Mouse (Mus musculus) neutrophil, adult 5-6 weeks (primary cell): Measurements from ENCODE around the gene Ccdc51. TPM values are rescaled to one million over a fixed set of nuclear protein-coding genes. Genes with fewer than 3 reads are reported as not detected.

Source experiments
- ATAC-seq: fragments of 151-379, 151-347 bp; 2 replicates; pipeline ENCODE4 v1.8.0; 2017; ENCODE audit warnings: mild to moderate bottlenecking, moderate TSS enrichment; ENCODE audit not compliant: insufficient number of reproducible peaks, poor library complexity, low FRiP score, severe bottlenecking; ENCODE audit errors: extremely low read depth
- total RNA-seq: library from RNA; stranded (forward); fragments of 200-1000 nt; gene quantifications from 2 replicates; pipeline ENCODE4 v1.2.3, GENCODE M21; 2017

Ccdc51 gene
- 5.8 and 5.9 TPM in 2 replicates for total RNA-seq

- peak; percentile 97 for ATAC-seq
These were observed at the start of gene Ccdc51, which contains the start of gene Tma7 for GRCm38 (mm10) chr9:109082124-109082800. Gene Ccdc51, plus strand, starts transcription at chr9:109082493. Gene Tma7, minus strand, starts transcription at chr9:109082587.

GRCm38 (mm10) chr9:109038086-109038895, 44.0 kb upstream of the Ccdc51 start, which contains the start of gene Shisa5:
Gene Shisa5, plus strand, starts transcription at chr9:109038565.
- ATAC-seq, result peak; percentile 77

GRCm38 (mm10) chr9:109038901-109039364, 43.4 kb upstream of the Ccdc51 start:
- peak; percentile 37; the same call in 1 of the 2 replicates for ATAC-seq

- no peak for ATAC-seq
These were observed 42.6 kb upstream of the Ccdc51 start for GRCm38 (mm10) chr9:109039681-109040080.

GRCm38 (mm10) chr9:109040216-109040615, 42.1 kb upstream of the Ccdc51 start:
- no peak for ATAC-seq

DNA sequence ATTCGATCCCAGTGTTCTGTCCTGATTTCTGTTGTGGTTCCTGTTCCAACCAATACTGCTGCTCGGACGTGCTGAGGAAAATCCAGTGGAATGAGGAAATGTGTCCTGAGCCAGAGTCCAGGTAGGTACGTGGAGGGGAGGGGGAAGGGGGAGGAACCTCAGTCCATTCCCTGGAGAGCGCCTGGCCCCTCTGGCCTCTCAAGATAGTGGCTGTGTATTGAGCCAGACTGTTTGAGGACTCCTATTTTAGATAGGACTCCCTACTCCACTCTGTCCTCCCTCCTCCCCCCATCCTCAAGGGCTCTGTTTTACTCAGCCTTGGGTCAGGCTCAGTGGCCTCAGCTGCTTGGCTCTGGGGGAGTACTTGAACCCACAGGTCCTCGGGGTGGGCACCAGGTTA, 41.4 kb upstream of the Ccdc51 start:
- no peak for ATAC-seq

DNA sequence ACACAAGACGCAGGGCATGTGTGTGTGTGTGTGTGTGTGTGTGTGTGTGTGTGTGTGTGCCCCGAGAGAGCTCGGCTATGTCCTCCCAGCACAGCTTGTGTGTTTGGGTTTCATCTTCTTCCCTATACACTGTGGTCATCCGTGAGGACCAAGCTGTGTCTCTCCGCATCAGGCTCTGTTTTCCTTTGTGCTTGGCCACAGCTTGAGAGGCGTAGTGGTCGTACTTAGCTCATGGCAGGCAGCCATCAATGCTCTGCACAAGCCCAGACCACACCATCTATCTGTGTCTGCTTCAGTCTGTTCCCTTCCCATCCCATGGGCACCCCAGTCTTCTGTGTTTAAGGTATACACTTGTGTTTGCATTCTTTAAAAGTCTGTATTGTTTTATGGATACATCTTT, 40.9 kb upstream of the Ccdc51 start:
- ATAC-seq, result no peak

DNA sequence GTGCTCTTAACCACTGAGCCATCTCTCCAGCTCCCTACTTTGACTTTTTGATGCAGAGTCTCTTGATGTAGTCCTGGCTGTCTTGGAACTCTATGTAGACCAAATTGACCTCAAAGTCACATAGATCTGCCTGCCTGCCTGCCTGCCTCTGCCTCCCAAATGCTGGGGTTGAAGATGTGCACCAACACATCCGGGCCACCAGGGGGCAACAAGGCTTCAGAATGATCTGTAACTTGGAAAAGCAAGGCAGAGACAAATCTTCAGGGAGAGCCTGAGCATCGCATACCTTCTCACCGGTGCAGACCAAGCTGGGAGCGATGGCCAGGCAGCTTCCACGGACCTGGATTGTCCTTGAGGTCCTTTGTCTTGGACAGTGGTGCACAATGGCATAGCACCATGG, 36.0 kb upstream of the Ccdc51 start:
- ATAC-seq, result peak; percentile 75

DNA sequence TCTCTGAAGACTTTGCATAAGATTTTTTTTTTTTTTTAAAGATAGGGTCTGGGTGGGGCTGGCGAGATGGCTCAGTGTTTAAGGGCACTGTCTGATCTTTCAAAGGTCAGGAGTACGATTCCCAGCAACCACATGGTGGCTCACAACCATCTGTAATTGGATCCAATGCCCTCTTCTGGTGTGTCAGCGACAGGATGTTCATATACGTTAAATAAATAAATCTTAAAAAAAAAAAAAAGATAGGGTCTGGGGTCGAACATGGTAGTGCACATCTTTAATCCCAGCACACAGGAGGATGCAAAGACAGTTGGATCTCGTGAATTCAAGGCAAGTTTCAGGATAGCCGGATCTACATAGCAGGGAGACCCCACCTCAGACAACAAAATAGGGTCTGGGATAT, 33.0 kb upstream of the Ccdc51 start:
- ATAC-seq, result no peak

GRCm38 (mm10) chr9:109049996-109050673, 32.2 kb upstream of the Ccdc51 start:
- ATAC-seq, result no peak

DNA sequence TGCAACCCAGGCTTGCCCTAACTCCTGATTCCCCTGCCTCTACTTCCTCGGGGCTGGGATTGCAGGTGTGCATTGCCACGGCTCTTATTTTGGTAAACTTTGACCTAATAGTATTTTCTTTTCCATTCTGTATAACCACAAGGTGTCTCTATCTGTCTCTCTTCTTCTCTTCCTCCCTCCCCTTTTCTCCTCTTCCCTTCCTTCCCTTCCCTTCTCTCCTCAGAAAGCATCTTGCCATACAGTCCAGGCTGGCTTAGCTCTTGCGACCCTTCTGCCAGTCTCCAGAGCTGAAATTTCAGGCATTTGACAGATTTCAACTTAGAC, 31.7 kb upstream of the Ccdc51 start:
- no peak for ATAC-seq

- ATAC-seq, result peak; percentile 34
These were observed 31.2 kb upstream of the Ccdc51 start for GRCm38 (mm10) chr9:109051011-109051501.

GRCm38 (mm10) chr9:109051651-109052489, 30.4 kb upstream of the Ccdc51 start:
- peak; percentile 72 for ATAC-seq

- no peak for ATAC-seq
These were observed 29.6 kb upstream of the Ccdc51 start for GRCm38 (mm10) chr9:109052490-109053260.

DNA sequence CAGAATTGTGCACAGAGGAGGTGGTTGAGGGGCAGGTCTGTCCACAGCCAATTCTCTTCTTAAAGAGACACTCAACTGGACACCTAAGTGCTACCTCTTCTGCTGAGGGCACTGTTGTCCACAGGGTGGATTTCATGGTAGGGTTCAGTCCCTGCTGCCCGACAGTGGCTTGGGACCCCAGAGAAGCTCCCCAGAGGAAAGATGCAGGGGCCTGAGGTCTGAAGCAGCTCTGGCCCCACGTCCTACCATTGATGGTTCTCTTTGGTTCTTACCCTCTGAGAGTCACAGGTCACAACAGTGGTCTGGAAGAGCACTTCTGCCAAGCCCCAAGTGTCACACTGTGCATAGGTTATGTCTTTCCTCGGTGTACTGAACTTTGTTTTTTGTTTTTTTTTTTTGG, 28.9 kb upstream of the Ccdc51 start:
- no peak for ATAC-seq

DNA sequence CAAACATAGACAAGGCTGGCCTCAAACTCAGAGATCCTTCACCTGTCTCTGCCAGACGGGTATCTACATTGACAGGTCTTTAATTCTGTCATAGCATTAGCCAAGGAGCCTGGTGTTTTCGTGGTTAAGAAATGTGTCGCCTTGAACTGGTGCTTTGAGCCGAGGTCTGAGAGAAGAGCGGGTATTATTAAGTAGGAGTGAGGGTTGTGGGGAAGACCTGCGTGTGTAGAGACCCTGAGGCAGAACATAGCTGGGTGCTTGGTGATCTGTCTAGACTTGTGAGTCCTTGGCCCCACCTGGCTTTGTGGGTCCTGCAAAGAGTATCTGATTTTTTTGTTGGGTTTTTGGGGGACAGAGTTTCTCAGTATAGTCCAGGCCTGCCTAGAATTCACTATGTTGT, 28.4 kb upstream of the Ccdc51 start:
- ATAC-seq, result no peak

DNA sequence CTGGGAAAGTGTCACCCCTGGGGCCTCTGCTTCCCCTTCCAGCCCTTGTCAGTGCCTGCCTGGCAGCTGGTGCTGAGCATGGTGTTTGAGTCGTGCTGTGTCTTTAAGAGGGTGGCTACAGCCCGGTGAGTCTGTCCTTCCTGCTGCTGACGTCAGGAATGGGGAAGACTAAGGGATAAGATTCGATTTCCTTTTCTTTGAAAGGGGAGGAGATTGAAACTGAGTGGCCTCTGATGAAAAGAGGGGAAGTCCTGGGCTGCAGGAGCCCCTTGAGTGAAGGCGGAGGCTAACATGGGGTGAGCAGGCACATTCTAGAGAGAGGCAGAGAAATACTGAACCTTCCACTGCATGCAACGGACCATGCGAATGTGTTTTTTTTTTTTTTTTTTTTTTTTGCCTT, 27.6 kb upstream of the Ccdc51 start:
- ATAC-seq, result peak; percentile 31
